Mouse (Mus musculus) forebrain, embryonic 11.5 days (tissue): ENCODE results near the gene Socs5. TPM values are rescaled to one million over a fixed set of nuclear protein-coding genes. Genes with fewer than 3 reads are reported as not detected.

Experiments used
- ATAC-seq: fragments of 200-750 bp; cut with Nextera tagmentation; replicated peaks from 2 replicates; pipeline ENCODE4 v1.8.0; 2017; ENCODE audit warnings: moderate TSS enrichment; ENCODE audit not compliant: low FRiP score
- DNase-seq: peaks from one replicate; pipeline ENCODE4 v3.0.0-alpha.2; 2017; ENCODE audit warnings: low spot score
- H3K27ac ChIP-seq: fragments of 300-500 bp; sonication (generic); 2 replicates; pipeline ENCODE4 v1.5.1; 2014; ENCODE audit warnings: low read depth, low read length
- H3K27me3 ChIP-seq: fragments of 300-500 bp; sonication (generic); 2 replicates; pipeline ENCODE4 v1.6.1; 2014; ENCODE audit warnings: mild to moderate bottlenecking, low read length, mixed read lengths; ENCODE audit not compliant: control insufficient read depth, insufficient read depth
- H3K36me3 ChIP-seq: fragments of 300-500 bp; sonication (generic); 2 replicates; pipeline ENCODE4 v1.6.1; 2014; ENCODE audit warnings: mild to moderate bottlenecking, low read length, moderate library complexity, mixed read lengths; ENCODE audit not compliant: control insufficient read depth, insufficient read depth
- H3K4me1 ChIP-seq: fragments of 300-500 bp; sonication (generic); replicated peaks from 2 replicates; pipeline ENCODE4 v1.6.1; 2014; ENCODE audit warnings: low read length, mixed read lengths; ENCODE audit not compliant: control insufficient read depth, insufficient read depth
- H3K4me2 ChIP-seq: fragments of 300-500 bp; sonication (generic); 2 replicates; pipeline ENCODE4 v1.6.1; 2014; ENCODE audit warnings: low read depth, mild to moderate bottlenecking, low read length, moderate library complexity, mixed read lengths; ENCODE audit not compliant: severe bottlenecking
- H3K4me3 ChIP-seq: fragments of 300-500 bp; sonication (generic); 2 replicates; pipeline ENCODE4 v1.5.1; 2014; ENCODE audit warnings: low read depth, low read length
- H3K9ac ChIP-seq: fragments of 300-500 bp; sonication (generic); 2 replicates; pipeline ENCODE4 v1.6.1; 2014; ENCODE audit warnings: low read length
- H3K9me3 ChIP-seq: fragments of 300-500 bp; sonication (generic); 2 replicates; pipeline ENCODE4 v1.6.1; 2016; ENCODE audit warnings: low read length, mixed read lengths; ENCODE audit not compliant: control insufficient read depth
- WGBS: fragments of 180-500 bp; shearing (Covaris S2); extraction: QIAGEN DNeasy Blood & Tissue Kit; methylation state at CpG from one replicate; pipeline ENCODE4 v1.1.7; 2014; 5-methylcytosine and 5-hydroxymethylcytosine counted together
- polyA plus RNA-seq: library from polyadenylated mRNA; unstranded; fragments of >200 nt; fragmentation: Nextera tagmentation; extraction: Ambion mirVana; gene quantifications from 2 replicates; pipeline ENCODE4 v1.2.1, GENCODE M21; 2014

The Socs5 gene
- polyA plus RNA-seq, 1 experiment from 2014 or later: 11.0 TPM

GRCm38 (mm10) chr17:87167407-87167806 lies 59.9 kb downstream of the Socs5 start:
- H3K9me3 ChIP-seq: no peaks in the 10 kb centered on the region
- no peaks in the 10 kb centered on the region for H3K4me1 ChIP-seq
- H3K9ac ChIP-seq: no peak overlapping the region
- no peaks in the 10 kb centered on the region for H3K27me3 ChIP-seq
- WGBS: 94% methylated on average over 5 of the region's 5 CpGs
- DNase-seq: no peak
- no peak overlapping the region for H3K4me2 ChIP-seq
- H3K36me3 ChIP-seq: no peaks in the 10 kb centered on the region
- no peak overlapping the region for H3K4me3 ChIP-seq
- no peak for ATAC-seq
- H3K27ac ChIP-seq: no peak overlapping the region

GRCm38 (mm10) chr17:87169076-87169475 lies 61.6 kb downstream of the Socs5 start:
- Histone ChIP-seq H3K36me3 (no peaks in the 10 kb centered on the region), H3K27me3 (no peaks in the 10 kb centered on the region), H3K27ac (no peak overlapping the region), H3K4me3 (no peak overlapping the region), H3K9me3 (no peaks in the 10 kb centered on the region; the same call in 1 of the 2 replicates), H3K4me2 (no peak overlapping the region), H3K9ac (no peak overlapping the region), H3K4me1 (no peaks in the 10 kb centered on the region)
- DNase-seq (no peak), ATAC-seq (no peak)
- WGBS: 32% methylated on average over 3 of the region's 3 CpGs

- no peak overlapping the region for H3K4me2 ChIP-seq
- H3K36me3 ChIP-seq: no peaks in the 10 kb centered on the region
- no peak overlapping the region for H3K9ac ChIP-seq
- H3K9me3 ChIP-seq: no peaks in the 10 kb centered on the region; the same call in 1 of the 2 replicates
- H3K27ac ChIP-seq: no peak overlapping the region
- no peaks in the 10 kb centered on the region for H3K4me1 ChIP-seq
- WGBS: 59% methylated on average over 5 of the region's 5 CpGs
- DNase-seq: no peak
- no peak overlapping the region for H3K4me3 ChIP-seq
- H3K27me3 ChIP-seq: no peaks in the 10 kb centered on the region
- ATAC-seq: no peak
These were observed 62.9 kb downstream of the Socs5 start for GRCm38 (mm10) chr17:87170364-87170763.

DNA sequence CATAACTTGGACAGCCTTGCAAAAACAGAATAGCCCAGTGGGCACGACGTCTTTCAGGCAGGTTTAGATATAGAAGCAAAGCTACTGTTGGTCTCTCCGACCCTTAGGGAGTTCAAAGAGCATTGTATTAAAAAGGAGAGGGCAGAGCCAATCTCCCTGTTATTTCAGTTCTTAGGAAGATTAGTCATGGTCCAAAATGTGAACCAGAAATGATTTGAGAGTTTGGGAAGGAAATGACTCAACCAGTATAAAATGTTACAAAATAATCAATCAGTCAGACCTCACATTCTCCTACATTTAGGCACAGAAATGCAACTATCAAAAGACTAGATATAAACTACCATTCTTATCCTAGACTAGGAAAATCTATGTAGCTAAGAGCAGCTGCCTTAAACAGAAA lies 64.6 kb downstream of the Socs5 start:
- H3K4me2 ChIP-seq: no peak overlapping the region
- H3K9me3 ChIP-seq: no peaks in the 10 kb centered on the region; the same call in 1 of the 2 replicates
- ATAC-seq (no peak), DNase-seq (no peak)
- H3K36me3 ChIP-seq: no peaks in the 10 kb centered on the region
- no peak overlapping the region for H3K9ac ChIP-seq
- H3K4me1 ChIP-seq: no peaks in the 10 kb centered on the region
- no peaks in the 10 kb centered on the region for H3K27me3 ChIP-seq
- no peak overlapping the region for H3K4me3 ChIP-seq
- WGBS: 81% methylated on average over 3 of the region's 3 CpGs
- no peak overlapping the region for H3K27ac ChIP-seq

- Histone ChIP-seq H3K4me2 (no peak overlapping the region), H3K27me3 (no peaks in the 10 kb centered on the region), H3K9ac (no peak overlapping the region), H3K36me3 (no peaks in the 10 kb centered on the region), H3K4me3 (no peak overlapping the region), H3K27ac (no peak overlapping the region), H3K4me1 (no peaks in the 10 kb centered on the region), H3K9me3 (no peaks in the 10 kb centered on the region; the same call in 1 of the 2 replicates)
- DNase-seq (no peak), ATAC-seq (no peak)
- WGBS: 93% methylated on average over 2 of the region's 2 CpGs
These were observed 66.5 kb downstream of the Socs5 start for GRCm38 (mm10) chr17:87173966-87174365.

- Histone ChIP-seq H3K27ac (no peak overlapping the region), H3K36me3 (no peaks in the 10 kb centered on the region), H3K4me1 (no peaks in the 10 kb centered on the region), H3K4me2 (no peak overlapping the region), H3K4me3 (no peak overlapping the region), H3K9ac (no peak overlapping the region), H3K9me3 (no peaks in the 10 kb centered on the region; the same call in 1 of the 2 replicates), H3K27me3 (no peaks in the 10 kb centered on the region)
- DNase-seq: no peak
- WGBS: 91% methylated on average over 9 of the region's 9 CpGs
- no peak for ATAC-seq
These were observed 67.3 kb downstream of the Socs5 start for GRCm38 (mm10) chr17:87174651-87175331.

DNA sequence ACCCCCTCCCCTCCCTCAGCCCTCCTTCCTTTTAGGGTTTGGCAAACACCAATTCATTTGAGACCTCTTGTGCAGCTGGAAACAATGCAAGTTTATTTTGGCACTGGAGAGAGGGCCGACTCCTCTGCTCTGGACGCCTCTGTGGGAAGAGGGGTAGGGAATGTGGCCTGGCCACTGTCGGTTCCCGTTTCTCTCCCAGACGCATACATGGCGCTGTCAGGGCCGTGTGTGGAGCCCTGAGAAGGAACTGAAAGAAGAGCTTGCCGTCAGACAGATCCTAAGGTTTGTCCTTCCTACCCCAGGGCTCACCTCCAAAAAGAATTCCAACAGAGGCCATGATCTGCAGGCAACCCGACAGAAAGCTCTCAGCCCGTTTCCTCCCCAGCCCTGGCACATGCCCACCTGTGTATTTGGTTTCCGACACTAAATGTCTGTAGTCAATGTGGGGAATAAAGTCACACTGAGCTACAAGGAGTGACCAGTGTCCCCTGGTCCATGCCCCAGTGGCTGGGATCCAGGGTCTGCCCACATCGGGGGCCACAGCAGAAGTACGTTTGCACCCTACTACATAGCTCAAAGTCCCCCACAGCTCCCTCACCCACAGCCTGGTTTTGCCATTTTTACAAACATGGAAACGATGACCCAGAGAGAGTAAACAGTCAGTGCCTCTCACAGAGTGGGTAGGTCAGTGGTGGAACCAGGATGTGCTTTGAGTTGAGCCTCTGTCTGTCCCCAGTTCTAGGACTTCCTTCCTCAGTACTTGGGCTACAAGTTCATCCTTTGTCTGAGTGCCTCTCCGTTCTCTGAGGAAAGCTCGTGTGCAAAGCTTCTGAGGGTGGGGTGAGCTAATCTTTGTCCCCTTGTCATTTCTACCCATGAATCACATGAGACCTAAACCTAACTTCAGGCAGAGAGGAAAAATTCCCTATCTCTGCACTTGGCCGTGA lies 68.9 kb downstream of the Socs5 start:
- no peak overlapping the region for H3K9ac ChIP-seq
- DNase-seq (no peak), ATAC-seq (no peak)
- no peaks in the 10 kb centered on the region for H3K4me1 ChIP-seq
- H3K4me2 ChIP-seq: no peak overlapping the region
- no peaks in the 10 kb centered on the region for H3K27me3 ChIP-seq
- H3K27ac ChIP-seq: no peak overlapping the region
- no peak overlapping the region for H3K4me3 ChIP-seq
- no peaks in the 10 kb centered on the region; the same call in 1 of the 2 replicates for H3K9me3 ChIP-seq
- 82% methylated on average over 17 of the region's 17 CpGs for WGBS
- no peaks in the 10 kb centered on the region for H3K36me3 ChIP-seq

DNA sequence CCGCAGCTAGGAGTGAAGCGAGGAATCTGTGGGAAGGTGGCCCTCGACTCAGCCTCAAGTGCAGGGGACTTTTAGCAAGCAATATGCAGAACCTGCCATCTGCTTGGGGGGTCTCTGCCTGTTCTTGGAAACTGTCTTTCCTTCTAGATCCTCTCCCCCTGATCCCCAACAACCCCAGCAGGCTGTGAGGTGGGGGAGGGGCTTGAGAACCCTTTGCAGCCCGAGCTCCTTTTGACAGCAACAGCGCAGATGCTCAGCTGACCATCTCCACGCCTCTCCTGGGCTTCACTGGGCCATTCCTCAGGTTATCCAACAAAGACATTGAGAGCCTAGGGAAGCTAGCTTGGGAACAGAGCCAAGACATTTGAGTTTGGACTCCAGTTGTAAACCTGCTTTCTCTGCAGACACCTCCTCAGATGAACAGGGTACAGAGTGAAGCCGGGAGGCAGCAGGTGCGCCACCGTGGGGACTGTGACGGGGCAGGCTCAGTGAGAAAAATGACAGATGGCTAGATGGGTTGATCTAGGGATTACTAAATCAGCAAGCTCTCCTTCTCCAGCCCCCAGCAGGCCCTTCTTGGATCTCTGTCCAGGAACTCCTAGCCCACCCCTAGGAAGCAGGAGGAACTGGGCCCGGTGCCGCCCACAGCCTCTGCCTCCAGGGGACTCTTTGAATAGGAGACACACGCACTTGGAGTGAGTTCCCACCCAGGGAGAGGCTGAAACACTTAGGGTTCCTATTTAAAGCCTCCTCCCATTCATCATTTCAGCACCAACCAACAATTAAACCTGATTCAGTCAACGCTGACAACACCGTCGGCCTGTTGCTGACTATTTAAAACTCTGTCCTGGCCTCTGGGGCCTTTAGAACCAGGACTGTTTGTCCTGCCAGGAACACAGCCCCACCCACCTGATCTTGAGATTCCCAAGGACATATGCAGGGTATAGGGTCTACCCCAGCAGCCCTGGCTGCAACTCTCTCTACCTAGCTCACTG lies 71.4 kb downstream of the Socs5 start:
- Histone ChIP-seq H3K4me3 (no peak overlapping the region), H3K9me3 (no peaks in the 10 kb centered on the region), H3K27ac (no peak overlapping the region), H3K9ac (no peak overlapping the region), H3K27me3 (no peaks in the 10 kb centered on the region), H3K4me2 (no peak overlapping the region), H3K4me1 (no peaks in the 10 kb centered on the region), H3K36me3 (no peaks in the 10 kb centered on the region)
- DNase-seq (no peak), ATAC-seq (peak; percentile 58; the same call in 1 of the 2 replicates)
- 36% methylated on average over 16 of the region's 16 CpGs for WGBS
